Mouse (Mus musculus): ENCODE measurements at regions not wholly inside any gene's neighbourhood (a gene's known extent, or its start where the extent isn't known, plus 50 kb on each side); places are given as distances from the start of the nearest gene placed in this dataset.
"Not testable (repeated sequence)": the region's sequence is repeated elsewhere in the genome, so short reads cannot be mapped to it uniquely, and the experiment has no call there.

DNA sequence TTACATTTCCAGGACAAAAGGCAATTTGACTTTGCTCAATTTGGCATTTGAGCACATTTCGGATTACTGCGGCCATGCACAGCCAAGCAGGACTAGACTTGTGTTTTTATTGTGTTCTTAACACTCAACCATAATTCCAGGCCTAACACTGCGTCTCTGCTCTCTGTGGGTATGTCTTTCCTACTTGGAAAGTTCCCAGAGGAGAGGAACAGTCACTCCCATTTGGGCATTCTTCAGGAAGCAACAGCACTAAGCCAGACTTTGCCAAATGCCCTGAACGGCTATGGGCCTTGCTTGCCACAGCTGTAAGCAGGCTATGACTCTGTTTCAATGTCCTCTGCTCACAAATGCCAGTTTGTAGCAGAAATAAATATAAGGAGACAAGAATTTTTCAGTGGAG is 56.5 kb upstream of the Pdk3 start:
- DNase-seq (ENCODE audit: low spot score) = no peak

DNA sequence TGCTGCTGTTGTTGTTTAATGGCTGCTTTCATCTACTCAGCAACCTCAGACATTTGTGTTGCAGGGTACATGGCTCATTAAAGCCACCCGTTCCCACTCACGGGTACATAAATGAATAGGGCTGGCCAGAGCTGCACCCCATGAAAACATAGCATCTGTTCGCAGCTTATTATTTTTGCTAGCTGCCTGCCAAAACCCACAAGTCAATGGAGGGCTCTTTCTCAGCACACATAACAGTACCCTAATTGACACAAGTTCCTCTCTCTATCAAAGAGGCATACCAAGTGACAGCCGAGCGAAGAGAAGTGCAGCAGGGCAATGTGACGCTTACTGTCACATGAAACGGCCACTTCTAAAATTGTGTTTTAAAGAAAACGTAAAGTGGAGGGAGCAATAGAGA is 57.0 kb upstream of the Pdk3 start:
- no peak for DNase-seq (ENCODE audit: low spot score)

DNA sequence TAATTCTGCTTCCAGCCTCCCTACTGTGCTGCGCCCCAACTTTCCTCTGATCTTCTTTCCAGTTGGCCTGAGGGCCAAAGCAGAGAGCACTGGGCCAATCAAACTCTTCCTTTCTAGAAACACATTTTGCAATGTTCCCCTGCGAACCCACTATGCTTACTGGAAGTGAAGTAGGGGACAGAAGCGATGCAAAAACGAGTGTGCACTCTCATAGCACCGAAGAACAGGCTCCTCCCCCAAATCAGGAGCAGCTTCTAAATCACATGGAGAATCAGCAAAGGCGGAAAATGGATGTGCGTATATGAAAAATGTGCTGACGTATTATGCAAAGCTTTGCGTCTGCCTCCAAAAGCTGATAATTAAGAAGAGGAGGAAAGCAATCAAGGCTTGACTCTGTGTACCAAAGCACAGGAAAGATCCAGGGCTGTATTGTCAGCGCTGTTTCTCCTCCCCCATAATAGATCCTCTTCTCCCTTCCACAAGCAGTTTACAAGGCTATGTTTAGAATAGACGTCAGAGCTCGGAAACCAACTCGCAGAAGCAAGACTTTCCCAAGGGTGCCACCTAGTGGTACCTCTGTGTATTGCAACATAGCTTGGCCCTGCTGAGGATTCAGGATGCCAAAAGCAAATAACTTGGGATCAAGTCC is 57.5 kb upstream of the Pdk3 start:
- DNase-seq (ENCODE audit: low spot score) = peak; percentile 47

DNA sequence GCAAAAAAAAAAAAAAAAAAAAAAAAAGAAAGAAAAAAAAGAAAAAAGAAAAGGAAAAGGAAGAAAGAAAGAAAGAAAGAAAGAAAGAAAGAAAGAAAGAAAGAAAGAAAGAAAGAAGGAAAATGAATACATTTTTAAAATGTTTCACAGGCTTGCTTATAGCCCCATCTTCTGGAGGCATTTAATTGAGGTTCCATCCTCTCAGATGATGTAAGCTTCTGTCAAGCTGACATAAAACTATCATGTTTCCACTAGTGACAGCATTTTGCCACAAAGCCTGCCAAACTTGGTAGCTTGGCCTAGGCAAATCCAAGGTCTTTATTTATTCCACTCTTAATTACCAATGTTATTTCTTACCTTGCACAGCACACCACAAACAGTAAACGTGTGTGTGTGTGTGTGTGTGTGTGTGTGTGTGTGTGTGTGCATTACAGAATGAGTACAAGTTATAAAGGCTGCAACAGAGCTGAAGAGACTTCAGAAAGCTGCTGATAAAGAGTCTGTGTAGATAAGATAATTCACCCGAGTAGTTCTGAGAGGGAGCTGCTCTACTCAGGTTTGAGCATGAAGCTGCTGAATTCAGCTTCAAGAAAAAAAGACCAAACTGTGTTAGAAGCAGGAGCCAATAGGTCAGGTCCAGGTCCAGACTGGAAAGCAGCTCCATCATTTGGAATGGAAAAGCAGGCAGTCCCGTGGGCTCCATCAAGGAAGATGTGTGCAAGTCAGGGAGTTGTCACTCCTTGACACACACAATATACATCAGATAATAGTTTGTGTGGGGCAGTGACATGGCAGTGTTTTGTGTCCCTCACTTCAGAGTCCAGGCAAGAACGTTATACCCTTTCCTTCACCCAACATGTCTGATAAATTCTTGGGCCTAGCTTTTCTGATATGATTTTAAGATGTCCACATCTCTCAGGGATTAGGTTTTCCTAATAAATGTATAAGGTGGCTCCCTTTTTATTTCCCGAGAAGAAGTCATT is 65.1 kb upstream of the Pdk3 start:
- no peak for DNase-seq (ENCODE audit: low spot score)

DNA sequence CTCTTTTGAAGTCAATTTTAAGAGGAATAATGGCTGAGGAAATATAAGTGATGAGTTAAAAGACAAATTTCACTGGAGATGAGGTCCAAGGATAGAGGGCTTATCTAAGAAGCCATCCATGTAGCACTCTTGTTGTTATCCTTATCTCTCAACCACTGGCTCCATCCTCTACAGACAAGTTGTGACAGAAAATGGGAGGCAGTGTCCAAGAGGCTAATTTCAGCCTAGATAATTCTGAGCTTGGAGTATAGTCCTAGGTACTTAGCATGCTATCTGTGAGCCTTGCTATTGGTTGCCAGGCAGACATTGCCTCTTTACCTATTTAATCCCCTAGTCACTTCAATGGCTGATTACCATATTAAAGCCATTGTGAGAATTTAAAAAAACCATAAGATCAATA is 65.2 kb upstream of the AU015836 start:
- DNase-seq (ENCODE audit: low spot score) = no peak

DNA sequence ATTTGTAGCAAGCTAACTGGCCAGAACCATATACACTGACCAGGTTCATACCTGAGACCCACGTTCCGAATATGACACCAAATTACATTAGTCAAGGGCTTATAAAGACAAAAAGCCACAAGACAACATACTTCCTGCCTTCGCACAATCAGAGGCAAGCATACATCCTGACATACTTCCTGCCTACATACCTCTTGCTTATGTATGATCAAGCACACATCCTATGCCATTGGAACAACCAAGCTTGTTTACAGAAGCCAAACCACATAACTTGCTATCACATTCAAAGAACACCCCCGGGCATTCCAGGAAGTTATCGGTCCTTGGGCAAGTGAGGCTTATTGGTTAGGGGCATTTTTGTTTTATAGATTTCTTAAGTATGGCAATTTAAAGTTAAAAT is 62.9 kb upstream of the AU015836 start:
- no peak for DNase-seq (ENCODE audit: low spot score)

DNA sequence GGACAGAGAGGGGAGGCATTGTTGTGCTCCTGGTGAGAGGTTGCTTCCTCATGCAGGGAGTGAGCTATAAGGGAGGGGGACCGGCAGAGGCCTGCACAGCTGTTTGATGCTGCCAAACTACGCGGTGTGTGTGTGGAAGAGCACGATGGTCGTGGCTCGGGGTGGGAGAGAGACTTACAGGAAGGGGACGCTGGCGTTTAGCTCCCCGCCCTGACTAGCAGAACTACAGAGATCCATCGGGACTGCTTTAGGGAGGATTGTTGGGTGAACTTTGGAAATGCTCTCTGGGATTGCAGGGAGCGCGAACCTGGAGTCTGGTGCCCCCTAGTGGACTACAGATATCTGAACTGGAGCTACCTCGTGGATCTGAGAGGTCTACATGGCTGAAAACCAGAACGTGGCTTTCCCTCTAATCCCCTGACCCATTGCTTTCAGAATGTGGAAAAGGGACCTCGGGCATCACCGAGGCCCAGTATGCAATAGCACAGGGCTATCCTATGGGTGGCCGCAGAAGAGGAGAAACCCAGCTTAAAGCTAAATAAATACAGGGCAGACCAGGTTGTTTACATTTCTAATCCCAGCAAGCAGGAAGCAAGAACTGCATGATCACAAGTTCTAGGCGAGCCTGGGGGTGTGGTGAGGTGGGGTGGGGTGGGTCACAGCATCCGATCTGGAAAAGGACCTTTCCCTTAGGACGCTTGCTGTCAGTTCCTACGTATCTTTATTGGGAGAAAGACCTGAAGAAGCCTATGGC is 57.2 kb upstream of the AU015836 start:
- peak; percentile 27 for DNase-seq (ENCODE audit: low spot score)

DNA sequence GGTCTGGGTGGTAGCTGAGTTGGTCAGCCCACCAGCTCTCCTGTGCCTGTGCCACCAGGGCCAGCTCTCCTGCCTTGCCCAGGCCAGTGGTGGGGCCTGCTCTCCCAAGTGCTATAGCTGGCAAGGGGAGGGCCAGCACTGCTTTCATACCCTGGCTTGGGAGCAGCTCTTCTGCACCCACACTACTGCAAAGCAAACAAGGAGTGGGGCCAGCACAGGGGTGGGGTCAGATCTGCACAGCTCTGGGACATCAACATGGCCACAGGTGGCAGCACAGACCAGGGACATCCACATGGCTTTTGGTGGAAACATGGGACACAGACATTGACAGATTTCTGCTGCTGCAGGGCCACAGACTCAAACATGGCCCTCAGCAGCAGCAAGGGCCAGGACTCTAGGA is 52.9 kb upstream of the AU015836 start:
- DNase-seq (ENCODE audit: low spot score) = no peak

DNA sequence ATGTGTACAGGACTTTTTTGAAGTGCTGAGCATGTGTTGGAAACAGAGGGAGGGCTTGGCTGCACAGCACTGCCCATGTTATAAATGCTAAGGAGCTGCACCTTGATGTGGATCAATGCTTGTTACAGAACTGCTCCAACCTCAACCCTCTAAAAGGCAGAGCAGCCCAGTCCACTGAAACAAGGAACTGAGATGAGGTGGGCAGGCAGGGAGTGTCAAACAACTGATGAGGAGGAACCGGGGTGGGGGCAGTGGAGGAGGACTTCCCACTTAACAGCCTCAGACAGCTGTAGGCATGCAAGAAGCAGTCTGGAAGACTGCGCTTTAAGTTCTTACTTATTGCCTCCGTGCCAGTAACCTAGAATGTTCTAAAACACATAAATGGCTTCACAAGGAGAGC is 51.1 kb upstream of the AU015836 start:
- not testable (repeated sequence) for DNase-seq (ENCODE audit: low spot score)
